20 mouse cellular contexts compared by ENCODE assay signal in genomic region chr3:108844026-108844425, GRCm38 (mm10). TPM values are rescaled to one million over a fixed set of nuclear protein-coding genes. Genes with fewer than 3 reads are reported as not detected.
"Had no signal": no experiment of that assay in that cellular context is flagged by ENCODE, and none has a peak within 500 bp of the region (broad histone marks: within the 10 kb centered on the region; RNA-seq: fewer than 3 reads in every experiment).

No protein-coding gene starts in this region.

- H3K36me3 ChIP-seq: limb, embryonic 10.5 days; limb, embryonic 13.5 days; liver, embryonic 12.5 days; liver, embryonic 15.5 days; lung, embryonic 15.5 days; midbrain, embryonic 10.5 days; midbrain, embryonic 13.5 days had no signal

- H3K27me3 ChIP-seq: limb, embryonic 13.5 days; lung, embryonic 15.5 days; midbrain, embryonic 13.5 days had no signal

- ATAC-seq: liver, embryonic 12.5 days; midbrain, embryonic 13.5 days; midbrain, embryonic 16.5 days had no signal

- H3K4me2 ChIP-seq: limb, embryonic 13.5 days; liver, embryonic 12.5 days; liver, embryonic 15.5 days; lung, embryonic 15.5 days; midbrain, embryonic 13.5 days had no signal

- H3K27ac ChIP-seq: limb, embryonic 10.5 days; limb, embryonic 13.5 days; liver, embryonic 12.5 days; liver, embryonic 15.5 days; lung, embryonic 15.5 days; midbrain, embryonic 10.5 days; midbrain, embryonic 13.5 days had no signal

- H3K9ac ChIP-seq: limb, embryonic 13.5 days; liver, embryonic 12.5 days; liver, embryonic 15.5 days; lung, embryonic 15.5 days; midbrain, embryonic 13.5 days had no signal

- H3K4me3 ChIP-seq: limb, embryonic 10.5 days; limb, embryonic 13.5 days; liver, embryonic 12.5 days; liver, embryonic 15.5 days; lung, embryonic 15.5 days; megakaryocyte, embryonic 14.5 days; midbrain, embryonic 10.5 days; midbrain, embryonic 13.5 days had no signal

- DNase-seq: kidney, postnatal 4 days; layer of hippocampus, adult 9-11 months; liver; lung, adult 18-20 months; lung, postnatal 10 days; lung, postnatal 36 days; thymus, adult 18-20 months; thymus, postnatal 36 days had no signal

- H3K9me3 ChIP-seq: limb, embryonic 10.5 days; limb, embryonic 13.5 days; liver, embryonic 12.5 days; liver, embryonic 15.5 days; lung, embryonic 15.5 days; megakaryocyte, embryonic 14.5 days; midbrain, embryonic 10.5 days; midbrain, embryonic 13.5 days had no signal

RNA-seq across cellular contexts. Expression of gene Fndc7, which starts 45.8 kb away (rescaled TPM):
- total RNA-seq: monocyte, adult 5-6 weeks had no signal
- polyA plus RNA-seq: kidney, embryonic 16.5 days; limb, embryonic 10.5 days; midbrain, embryonic 13.5 days; neural tube, embryonic 11.5 days had no signal
